Mouse (Mus musculus) ES-E14 (cell line): ENCODE measurements around the gene Col23a1.

ENCODE experiments used
- CHD2 ChIP-seq: IDR thresholded peaks from 2 replicates; pipeline ENCODE4 v1.6.1; 2014; ENCODE audit warnings: mild to moderate bottlenecking, low read depth, low read length, inconsistent platforms
- HCFC1 ChIP-seq: IDR thresholded peaks from 2 replicates; pipeline ENCODE4 v1.6.1; 2012; ENCODE audit warnings: low read length, inconsistent platforms, borderline replicate concordance; ENCODE audit not compliant: insufficient read depth
- MAFK ChIP-seq: IDR thresholded peaks from 2 replicates; pipeline ENCODE4 v1.6.1; 2014; ENCODE audit warnings: mild to moderate bottlenecking, low read depth, low read length, inconsistent platforms; ENCODE audit not compliant: insufficient read depth
- ZC3H11A ChIP-seq: IDR thresholded peaks from 2 replicates; pipeline ENCODE4 v1.6.1; 2012; ENCODE audit warnings: low read depth, mild to moderate bottlenecking, inconsistent platforms, low read length, borderline replicate concordance
- ZNF384 ChIP-seq: IDR thresholded peaks from 2 replicates; pipeline ENCODE4 v1.6.1; 2012; ENCODE audit warnings: low read depth, low read length, inconsistent platforms

- TF ChIP-seq ZNF384 = no peak
- TF ChIP-seq CHD2 = no peak
- TF ChIP-seq HCFC1 = no peak
- no peak for TF ChIP-seq ZC3H11A
- TF ChIP-seq MAFK = no peak
Observed at GRCm38 (mm10) chr11:51401481-51402128, 111.9 kb downstream of the Col23a1 start.
